Mouse (Mus musculus) heart, postnatal 25 days (tissue): ENCODE data around the gene Sap30bp. TPM values are rescaled to one million over a fixed set of nuclear protein-coding genes. Genes with fewer than 3 reads are reported as not detected.

Experiments used
- DNase-seq: peaks from one replicate; pipeline ENCODE4 v3.0.0; 2022; ENCODE audit warnings: low spot score
- intact Hi-C: fragments of 180-260 bp; cut with DNase I; formaldehyde crosslinking; loops from one replicate; pipeline ENCODE4 v1.15.1; 2025
- total RNA-seq, 2 experiments: library from RNA; stranded (reverse); gene quantifications; 2 replicates each; pipeline ENCODE4 v1.2.3; 2021

The Sap30bp gene
- total RNA-seq, 2 experiments from 2014 or later = 14.1 to 17.4 TPM

DNA sequence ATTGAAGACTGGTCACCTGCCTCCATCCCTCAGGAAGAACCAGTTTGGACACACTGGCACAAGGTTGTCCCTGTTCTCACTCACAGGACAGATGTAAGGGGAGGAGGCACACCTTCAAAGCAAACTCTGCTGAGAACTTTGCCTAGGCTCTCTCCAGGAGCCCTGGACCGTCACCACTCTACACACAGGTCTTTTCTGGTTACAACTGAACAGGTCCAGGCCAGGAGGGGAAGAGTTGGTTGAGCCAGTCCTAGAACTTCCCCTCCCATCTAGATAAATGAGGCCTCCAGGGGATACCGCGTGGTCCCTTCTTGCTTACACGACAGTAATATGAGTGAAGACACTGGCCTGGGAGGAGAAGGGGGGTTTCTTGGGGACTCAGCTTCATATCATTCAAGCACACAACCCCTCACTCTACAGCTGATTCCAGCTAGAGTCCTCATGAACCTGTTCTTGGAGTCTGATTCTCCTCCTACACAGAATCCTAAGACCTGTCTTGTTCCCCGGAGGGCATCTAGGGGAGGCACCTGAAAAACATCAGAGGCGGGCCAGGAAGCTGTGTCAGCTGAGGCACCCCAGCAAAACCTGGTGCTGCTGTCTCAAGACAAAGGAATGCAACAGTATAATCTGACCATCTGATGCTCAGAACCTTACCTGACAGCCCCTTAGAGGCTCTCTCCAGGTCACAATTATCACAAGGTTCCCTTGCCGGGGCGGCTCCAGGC is 28.7 kb upstream of the Sap30bp start:
- DNase-seq = no peak
- intact Hi-C loops = no loop called here

DNA sequence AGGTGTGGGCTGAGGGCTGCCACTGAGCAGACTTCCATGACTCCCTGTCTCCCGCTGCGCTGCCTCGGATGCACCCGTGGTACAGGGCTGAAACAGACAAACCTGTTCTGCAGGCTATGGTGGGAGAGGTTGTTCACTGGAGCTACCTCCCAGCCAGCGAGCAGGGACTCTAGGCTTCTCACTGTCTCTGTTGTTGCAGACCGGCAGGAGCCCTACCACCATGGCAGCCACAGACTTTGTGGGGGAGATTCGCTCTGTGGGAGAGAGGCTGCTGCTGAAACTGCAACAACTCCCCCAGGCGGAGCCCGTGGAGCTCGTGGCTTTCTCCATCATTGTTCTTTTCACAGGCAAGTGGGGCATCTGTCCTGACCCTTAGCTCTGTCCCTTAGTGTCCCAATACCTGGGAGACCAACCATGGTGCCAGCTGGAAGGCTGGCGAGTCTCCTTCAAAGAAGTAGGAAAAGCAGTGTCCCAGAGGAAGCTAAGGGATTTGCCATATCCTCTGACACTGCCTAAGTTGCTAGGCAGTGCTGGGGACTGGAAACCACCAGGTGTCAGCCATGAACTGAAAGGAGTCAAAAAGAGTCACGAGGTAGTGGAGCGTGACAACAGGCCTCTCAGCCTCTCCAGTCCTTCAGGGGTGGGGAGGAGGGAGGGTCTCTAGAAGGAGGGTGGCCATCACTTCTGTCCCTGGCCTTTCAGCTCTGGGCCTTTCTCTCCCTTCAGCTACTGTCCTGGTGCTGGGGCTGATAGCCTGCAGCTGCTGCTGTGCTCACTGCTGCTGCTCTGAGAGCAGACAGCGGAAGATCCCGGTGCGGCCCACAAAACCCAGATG is 27.9 kb upstream of the Sap30bp start:
- intact Hi-C loops = no loop called here
- DNase-seq = no peak

DNA sequence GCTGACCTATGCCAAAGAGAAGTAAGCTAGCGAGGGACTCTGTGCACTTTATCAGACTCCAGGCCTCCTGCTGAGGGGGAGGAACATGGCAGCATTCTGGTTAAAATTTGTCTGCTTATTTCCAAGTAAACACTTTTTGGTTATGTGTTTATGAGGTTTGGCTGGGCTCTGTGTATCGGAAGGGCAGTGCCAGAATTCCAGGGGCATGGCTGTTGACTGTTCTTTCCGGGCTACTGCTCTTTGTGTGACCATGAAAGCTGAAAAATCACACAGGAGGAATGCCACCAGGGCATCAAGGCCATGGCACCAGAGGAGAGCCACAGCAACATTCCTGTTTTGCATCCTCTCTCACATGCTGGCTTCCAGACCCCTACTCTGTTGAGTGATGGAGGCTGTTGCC is 27.0 kb upstream of the Sap30bp start:
- DNase-seq = no peak
- intact Hi-C loops = no loop called here

DNA sequence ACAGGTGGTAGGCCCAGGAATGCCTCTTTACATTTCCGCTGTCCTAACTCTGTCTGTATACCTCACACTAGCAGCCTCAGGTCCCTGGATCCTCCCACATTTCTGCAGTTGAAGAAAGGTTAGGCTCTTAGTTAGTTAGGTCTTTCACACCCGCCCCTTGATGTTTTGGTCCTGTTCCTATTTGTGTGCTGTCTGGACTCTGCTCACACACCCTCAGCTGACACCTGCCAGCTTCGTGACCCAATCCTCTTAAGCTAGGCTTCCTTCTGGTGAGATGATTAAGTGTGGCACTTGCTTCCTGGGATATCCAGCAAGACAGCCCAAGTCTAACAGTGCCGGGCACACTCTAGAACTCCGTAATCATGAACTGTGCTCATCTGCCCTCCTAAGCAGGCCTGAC is 26.6 kb upstream of the Sap30bp start:
- DNase-seq = no peak
- intact Hi-C loops = no loop called here

DNA sequence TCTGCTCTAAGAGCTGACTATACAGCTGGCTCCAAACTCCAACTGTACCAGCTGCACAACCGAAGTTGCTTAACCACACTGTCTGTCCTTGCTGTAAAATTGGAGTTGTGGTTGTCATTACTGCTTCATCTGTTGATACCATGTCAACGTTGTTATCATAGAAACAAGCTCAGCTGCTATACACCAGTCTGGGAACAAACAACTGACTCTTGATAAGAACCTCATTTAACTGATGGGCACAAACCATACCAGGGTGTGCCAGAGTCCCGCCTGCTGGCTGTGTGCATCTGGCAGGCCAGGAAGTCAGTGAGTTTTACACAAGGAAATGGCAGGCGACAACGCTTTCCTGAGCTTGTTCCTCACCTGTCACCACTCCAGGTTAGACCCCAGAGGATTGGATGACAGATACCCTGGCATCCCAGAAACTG is 21.9 kb upstream of the Sap30bp start:
- DNase-seq = no peak
- intact Hi-C loops = no loop called here

DNA sequence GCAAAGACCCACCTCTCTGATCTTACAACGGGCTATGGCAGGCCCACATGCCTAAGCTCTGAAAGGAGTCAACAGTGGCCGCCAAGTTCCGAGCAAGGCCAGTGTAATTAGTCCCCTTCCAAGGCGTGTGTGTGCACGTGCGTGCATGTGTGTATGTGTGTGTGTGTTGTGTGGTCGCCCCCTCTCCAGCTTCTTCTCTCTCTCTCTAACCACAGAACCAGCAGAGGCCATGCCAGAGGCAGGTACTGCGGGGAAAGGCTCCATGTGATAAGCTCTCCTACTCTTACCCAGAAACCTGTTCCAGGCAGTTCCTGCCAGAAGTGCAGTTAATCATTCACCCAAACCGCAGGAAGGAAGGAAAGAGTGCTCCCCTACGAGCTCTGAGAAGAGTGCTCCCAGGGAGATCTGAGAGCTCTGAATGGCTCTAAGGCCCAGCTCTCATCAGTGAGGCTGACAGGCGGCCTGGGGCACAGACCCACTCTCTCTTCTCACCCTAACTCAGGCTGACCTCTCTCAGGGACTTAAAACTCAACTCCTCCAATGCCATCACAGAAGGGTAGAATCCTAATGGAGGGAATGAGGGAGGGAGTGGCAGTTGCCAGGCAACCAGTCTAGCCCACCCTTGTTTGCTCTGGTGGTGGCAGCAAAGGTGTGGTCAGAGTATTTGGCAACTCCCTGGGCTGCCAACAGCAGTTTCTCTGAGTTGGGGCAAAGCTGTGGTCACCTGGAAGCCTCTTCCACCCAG is 21.3 kb upstream of the Sap30bp start, which contains the start of gene Smim6:
Gene Smim6 (plus strand): TSS at position 386 of the 745 bp plus-strand sequence.
- intact Hi-C loops = no loop called here
- no peak for DNase-seq

DNA sequence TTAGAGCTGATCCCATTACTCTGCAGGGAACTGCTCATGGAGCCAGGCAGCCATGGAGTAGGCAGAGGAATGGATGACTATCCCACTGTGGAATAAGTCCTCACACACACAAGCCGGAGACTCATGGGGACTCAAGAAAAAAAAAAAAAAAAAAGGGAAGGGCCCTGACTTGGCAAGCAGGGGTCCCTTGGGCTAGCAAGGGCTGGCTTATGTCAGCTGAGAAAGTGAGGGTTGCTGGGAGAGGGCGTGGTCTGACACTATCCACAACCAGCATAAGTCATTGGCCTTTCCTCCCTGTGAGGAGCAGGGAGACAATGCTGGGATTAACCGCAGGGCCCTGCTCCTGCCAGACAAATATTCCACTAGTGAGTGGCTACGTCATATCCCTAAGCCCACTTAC is 16.5 kb upstream of the Sap30bp start:
- intact Hi-C loops = no loop called here
- DNase-seq = no peak

DNA sequence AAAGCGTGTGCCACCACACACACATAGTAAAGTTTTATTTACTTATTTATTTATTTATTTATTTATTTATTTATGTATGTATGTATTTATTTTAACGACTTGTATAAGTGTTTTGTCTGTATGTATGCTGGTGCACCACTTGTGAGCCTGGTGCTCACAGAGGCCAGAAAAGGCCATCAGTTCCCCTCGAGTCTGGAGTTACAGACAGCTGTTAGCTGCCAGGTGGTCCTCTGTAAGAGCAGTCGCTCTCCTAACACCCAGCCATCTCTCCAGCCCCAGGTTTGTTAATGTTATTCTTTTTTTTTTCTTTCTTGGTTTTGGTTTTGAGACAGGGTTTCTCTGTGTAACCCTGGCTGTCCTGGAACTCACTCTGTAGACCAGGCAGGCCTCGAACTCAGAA is 14.4 kb upstream of the Sap30bp start:
- intact Hi-C loops = no loop called here
- DNase-seq = no peak

DNA sequence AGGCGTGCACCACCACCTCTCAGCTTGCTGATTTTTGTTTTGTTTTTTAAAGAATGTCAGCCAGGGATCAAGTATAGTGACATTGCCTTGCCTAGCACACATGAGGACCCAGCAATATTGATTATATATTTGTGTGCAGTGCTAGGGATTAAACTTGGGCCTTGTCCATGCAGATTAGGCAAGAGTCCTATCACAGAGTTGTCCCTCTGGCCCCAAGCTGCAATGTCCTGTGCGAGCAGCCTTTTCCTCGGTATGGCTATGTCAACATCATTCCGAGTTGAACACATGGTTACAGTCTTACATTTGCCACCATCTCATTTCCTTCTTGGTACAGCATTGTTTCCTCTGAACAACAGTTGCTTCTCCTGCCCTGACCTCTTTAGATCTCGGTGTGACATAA is 14.0 kb upstream of the Sap30bp start:
- intact Hi-C loops = no loop called here

DNA sequence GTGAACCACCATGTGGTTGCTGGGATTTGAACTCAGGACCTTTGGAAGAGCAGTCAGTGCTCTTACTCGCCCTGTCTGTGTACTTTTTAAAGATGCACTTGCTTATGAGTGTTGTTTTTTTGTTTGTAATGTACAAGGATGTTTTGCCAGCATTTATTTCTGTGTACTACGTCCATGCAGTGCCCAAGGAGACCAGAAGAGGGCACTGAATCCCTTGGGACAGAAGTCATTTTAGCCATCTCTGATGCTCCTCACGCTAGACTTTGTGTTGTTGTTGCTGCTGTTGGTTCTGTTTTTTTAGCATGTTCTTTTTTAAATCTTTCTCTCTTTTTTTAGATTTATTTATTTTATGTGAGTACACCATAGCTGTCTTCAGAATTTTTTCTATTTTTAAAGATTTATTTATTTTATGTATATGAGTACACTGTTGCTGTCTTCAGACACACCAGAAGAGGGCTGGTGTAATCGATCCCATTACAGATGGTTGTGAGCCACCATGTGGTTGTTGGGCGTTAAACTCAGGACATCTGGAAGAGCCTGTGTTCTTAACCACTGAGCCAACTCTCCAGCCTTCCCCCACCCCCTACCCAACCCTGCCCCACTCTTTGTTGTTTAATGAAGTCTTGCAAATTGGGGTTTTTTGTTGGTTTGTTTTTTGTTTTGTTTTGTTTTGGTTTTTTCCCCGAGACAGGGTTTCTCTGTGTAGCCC is 12.8 kb upstream of the Sap30bp start:
- intact Hi-C loops = no loop called here
- no peak for DNase-seq

More for the DNA sequence above, 14.0 kb upstream of the Sap30bp start:
- DNase-seq = no peak

DNA sequence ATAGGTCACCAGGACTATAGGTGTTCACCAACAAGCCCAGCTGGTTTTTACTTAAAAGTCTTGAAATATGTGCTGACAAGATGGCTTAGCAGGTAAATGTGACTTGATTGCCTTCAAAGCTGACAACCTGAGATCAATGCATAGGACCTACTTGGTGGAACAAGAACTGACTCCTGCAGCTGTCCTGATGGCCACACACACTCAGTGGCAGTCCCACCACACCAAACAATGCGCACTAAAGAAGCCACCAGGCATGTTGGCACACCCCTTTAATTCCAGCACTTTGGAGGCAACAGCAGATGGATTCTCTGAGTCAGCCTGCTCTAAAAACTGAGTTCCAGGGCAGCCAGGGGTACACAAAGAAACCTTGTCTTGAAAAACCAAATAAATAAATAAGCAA is 11.1 kb upstream of the Sap30bp start:
- intact Hi-C loops = no loop called here
- DNase-seq = no peak

DNA sequence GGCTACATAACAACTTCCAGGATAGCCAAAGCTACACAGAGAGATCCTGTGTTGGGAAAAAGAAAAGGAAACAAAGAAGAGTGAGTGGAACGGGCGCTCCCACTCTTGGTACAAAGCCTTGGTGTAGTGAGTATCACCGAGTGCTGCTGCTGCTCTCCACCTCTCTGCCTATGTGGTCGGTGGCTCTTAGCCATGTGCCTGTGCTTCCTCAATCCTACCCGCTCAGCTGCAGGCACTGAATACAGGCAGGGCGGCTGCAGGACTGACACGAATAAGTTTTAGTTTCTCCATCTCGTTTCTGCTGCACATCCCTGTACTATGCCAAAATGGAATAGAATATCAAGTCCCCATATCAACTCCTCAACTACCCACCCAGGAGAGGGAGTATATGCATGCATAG is 4.1 kb upstream of the Sap30bp start:
- intact Hi-C loops = no loop called here
- no peak for DNase-seq

DNA sequence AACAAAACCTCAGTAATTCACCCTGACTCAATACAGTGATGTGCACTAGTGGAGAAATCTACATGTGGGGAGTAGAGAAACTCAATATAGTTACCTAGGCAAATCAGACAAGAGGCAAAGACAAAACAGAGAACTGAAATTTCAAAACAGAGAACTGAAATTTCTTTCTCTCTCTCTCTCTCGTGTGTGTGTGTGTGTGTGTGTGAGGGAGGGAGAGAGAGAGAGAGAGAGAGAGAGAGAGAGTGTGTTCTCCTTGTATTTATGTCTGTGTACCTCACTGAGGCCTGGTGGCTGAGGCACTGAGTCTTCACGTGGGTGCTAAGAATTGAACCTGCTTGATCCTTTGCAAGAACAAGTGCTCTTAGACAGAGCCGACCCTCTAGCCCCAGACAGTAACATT is 3.3 kb upstream of the Sap30bp start:
- intact Hi-C loops = no loop called here
- DNase-seq = no peak

DNA sequence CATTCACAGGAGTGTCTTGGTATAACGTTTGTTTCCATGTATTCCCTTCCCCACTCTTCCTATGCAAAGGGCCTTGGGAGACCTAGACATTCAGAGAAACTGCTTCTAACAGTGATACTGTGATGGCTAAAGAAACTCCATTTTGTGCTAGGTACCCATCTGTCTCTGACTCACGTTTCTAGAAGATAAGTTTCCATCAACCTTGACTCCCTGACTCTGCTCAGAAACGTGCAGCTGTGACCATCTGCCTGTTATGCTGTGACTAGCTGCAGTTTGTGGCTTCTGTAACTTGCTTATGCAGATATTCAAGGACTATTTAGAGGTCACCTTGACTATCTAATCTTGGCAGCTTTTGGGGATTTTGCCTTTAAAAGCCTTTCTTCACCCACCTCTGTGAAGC is 1.8 kb upstream of the Sap30bp start:
- intact Hi-C loops = no loop called here
- no peak for DNase-seq

DNA sequence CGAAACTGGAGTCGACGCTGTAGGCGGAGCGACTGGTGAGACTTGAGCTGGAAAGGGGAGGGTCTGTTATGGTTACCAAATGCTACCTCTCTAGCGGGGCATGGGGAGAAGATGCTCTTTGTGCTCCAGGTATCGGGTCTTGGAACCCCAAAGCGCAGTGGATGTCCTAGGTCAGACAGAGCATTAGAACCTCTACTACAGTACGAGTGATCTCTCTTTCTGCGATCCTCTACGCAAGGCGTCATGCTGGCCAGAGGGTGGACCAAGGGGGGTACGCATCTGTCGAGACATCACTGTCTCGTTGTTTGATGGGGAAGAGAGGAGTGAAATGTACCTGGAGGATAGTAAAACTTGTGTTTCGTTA is 647 bp downstream of the Sap30bp start:
- no peak for DNase-seq

DNA sequence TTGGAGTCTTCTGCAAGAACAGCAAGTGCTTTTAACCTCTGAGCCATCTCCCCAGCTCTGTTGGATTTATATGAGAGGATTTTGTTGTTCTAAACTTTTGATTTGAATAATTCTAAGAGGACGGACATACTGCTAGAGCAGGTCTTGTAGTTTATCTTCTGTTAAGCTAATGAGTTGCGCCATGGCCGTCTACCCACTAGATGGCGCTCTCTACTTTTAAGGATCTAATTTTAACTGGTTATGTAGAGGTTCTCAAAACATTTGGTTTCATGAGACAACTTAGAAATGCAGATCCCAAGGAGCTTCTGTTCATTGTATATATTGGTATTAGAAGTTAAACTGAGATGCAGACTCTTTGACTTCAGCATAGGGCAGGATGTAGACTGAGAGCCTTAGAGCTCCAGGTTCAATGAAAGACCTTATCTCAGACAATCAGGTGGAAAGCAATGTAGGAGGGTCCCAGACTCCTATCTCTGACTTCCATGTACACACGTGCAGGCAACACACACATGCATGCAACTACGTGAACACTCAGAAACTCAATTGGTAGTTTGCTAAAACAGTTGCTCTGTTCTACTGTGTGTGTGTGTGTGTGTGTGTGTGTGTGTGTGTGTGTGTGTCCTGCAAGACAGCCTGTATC is 6.7 kb downstream of the Sap30bp start:
- intact Hi-C loops = loop anchor here (1.0 to 5.0 kb wide), 2 partner anchors 59 to 192 kb away; partner anchors contain the start of gene Trim65
- no peak for DNase-seq

More for the DNA sequence above, 647 bp downstream of the Sap30bp start:
- intact Hi-C loops = no loop called here

DNA sequence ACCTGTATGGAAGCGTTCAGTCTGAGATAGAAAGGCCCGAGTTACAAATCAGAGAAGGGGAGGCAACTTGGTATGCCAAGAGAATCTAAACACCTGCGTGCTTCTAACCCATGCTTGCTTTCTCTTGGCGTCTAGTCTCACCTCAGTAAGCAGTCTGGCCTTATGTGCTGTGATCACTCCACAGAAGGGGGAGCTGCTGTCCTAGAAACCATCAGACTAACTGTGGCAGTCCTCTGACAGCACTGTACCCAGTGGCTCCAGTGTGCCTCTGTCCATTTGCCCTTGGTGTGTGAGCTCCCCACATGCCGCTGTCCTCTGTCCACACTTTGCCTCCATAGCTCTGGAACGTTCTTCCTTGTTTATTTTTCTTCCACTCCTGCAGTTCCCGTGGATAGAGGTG is 8.9 kb downstream of the Sap30bp start:
- intact Hi-C loops = no loop called here
- DNase-seq = no peak

DNA sequence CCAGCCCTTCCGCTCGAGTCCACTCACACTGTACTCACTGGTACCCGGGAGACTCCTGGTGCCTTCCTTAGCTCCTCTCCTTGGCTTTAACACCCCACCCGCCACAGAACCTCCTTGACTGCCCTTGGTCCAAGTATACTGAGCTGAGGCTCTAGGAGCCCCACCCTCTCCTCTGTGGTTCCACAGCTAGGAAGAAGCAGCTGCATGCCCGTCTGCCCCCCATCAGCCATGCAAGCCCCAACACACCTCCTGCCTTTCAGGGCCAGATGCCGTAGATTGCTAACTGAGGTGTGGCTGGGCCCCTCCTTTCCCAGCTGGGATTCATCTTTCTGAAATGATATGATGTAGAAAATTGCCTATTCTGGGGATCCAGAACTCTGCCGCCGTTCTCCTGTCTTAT is 12.2 kb downstream of the Sap30bp start:
- intact Hi-C loops = no loop called here
- no peak for DNase-seq

DNA sequence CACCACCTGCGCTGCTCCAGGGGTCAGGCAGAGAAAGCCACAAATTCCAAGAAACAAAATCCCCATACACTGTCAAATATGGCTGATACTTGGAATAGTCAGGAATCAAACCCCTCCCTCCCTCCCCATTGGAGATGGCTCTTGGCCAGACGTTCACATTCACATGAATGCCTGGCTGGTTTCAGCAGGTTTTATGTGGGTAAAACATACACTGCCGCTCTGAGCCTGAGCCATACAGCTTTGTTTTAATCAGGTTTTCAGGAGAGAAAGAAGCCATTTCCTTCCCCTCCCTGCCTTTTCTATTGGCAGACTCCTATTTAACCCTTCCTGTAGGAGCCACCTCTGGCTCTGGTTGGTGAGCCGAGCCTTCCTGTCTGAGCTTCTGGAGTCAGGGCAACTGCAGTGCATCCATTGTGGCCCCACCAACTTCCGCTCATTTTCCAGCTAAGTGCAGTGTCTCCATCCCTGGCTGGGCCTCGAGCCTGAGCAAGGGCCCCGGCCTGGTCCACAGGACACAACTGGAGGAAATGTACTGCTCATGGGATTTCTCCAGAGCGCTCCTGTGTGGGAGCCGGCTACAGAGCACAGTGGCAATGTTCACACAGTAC is 13.2 kb downstream of the Sap30bp start:
- DNase-seq = no peak

More for the DNA sequence above, 13.2 kb downstream of the Sap30bp start:
- intact Hi-C loops = no loop called here
